Mouse (Mus musculus): ENCODE results near the gene Slc51b. TPM values are rescaled to one million over a fixed set of nuclear protein-coding genes. Genes with fewer than 3 reads are reported as not detected.

The Slc51b gene
- polyA plus RNA-seq, 1 experiment from 2014 or later = not detected

- no peaks in the 10 kb centered on the region for H3K9me3 ChIP-seq (ENCODE audit: control insufficient read depth, low read length)
- H3K4me1 ChIP-seq (ENCODE audit: control insufficient read depth, insufficient read depth, low read length) = no peaks in the 10 kb centered on the region
- peaks cover 82% of the 10 kb centered on the region for H3K36me3 ChIP-seq (ENCODE audit: control insufficient read depth, insufficient read depth, low read length)
- ATAC-seq (ENCODE audit: low read depth) (no peak), DNase-seq (ENCODE audit: low spot score) (no peak)
- H3K9ac ChIP-seq (ENCODE audit: low read depth, low read length) = no peak overlapping the region
- no peak overlapping the region for H3K4me3 ChIP-seq (ENCODE audit: low read depth, low read length)
- 93% methylated on average over 6 of the region's 6 CpGs for WGBS
- no peak overlapping the region for H3K27ac ChIP-seq (replicated peaks; ENCODE audit: low read depth, low read length)
- no peak overlapping the region for H3K4me2 ChIP-seq (ENCODE audit: low read depth, low read length)
- H3K27me3 ChIP-seq (replicated peaks; ENCODE audit: control insufficient read depth, insufficient read depth, low read length) = no peaks in the 10 kb centered on the region
These were observed 25.2 kb upstream of the Slc51b start for GRCm38 (mm10) chr9:65447951-65448350.

GRCm38 (mm10) chr9:65444692-65445091, 21.9 kb upstream of the Slc51b start:
- no peak for ATAC-seq (ENCODE audit: low read depth)

DNA sequence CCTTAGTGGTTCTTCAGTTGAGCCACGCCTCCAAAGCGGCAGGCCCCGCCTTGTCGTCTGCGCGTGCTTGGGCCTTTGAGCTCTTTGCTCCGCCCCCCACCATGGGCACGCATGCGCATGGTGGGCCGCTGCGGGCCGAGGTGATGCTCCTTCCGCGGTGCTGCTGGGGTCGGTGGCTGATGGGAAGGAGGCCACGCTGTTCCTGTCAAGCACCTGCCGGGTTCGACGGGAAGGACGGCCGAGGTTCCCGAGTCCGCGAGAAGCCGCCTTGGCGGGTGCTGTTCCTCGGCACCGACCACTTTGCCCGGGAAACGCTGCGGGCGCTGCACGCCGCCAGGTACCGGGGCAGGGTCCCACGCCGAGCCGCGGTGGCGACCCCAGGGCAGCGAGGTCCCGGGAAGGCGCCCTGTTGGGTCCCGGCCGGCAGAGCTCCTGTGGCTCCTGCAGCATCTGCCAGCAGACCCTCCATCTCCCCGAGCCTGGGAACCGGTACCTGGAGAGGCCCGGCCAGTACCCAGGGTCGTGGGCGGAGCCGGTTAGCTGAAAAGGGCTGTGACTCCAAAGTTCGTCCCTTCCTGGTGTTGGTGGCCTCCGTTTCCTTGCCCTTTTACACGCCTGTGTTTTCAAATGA, 13.0 kb upstream of the Slc51b start, which contains the start of gene Mtfmt:
TSS of gene Mtfmt (plus strand) at position 112 of the 631 bp plus-strand sequence.
- DNase-seq (ENCODE audit: low spot score) (peak; percentile 97), ATAC-seq (ENCODE audit: low read depth) (peak; percentile 96)
- Histone ChIP-seq H3K9ac (ENCODE audit: low read depth, low read length) (peak within 1 kb of the TSS; percentile 81), H3K4me3 (ENCODE audit: low read depth, low read length) (peak within 1 kb of the TSS; percentile 98), H3K27me3 (replicated peaks; ENCODE audit: control insufficient read depth, insufficient read depth, low read length) (no peaks in the 10 kb centered on the region), H3K4me2 (ENCODE audit: low read depth, low read length) (peak within 1 kb of the TSS; percentile 61), H3K27ac (replicated peaks; ENCODE audit: low read depth, low read length) (no peak within 1 kb of the TSS), H3K4me1 (ENCODE audit: control insufficient read depth, insufficient read depth, low read length) (peaks cover 4% of the 10 kb centered on the region), H3K9me3 (ENCODE audit: control insufficient read depth, low read length) (no peaks in the 10 kb centered on the region), H3K36me3 (ENCODE audit: control insufficient read depth, insufficient read depth, low read length) (peaks cover 24% of the 10 kb centered on the region)
- WGBS = under 1% methylated on average over 34 of the region's 54 CpGs

More at GRCm38 (mm10) chr9:65444692-65445091, 21.9 kb upstream of the Slc51b start:
- 91% methylated on average over 4 of the region's 4 CpGs for WGBS
- no peak overlapping the region for H3K4me2 ChIP-seq (ENCODE audit: low read depth, low read length)
- H3K9me3 ChIP-seq (ENCODE audit: control insufficient read depth, low read length) = no peaks in the 10 kb centered on the region
- no peak overlapping the region for H3K4me3 ChIP-seq (ENCODE audit: low read depth, low read length)
- H3K9ac ChIP-seq (ENCODE audit: low read depth, low read length) = no peak overlapping the region
- H3K4me1 ChIP-seq (ENCODE audit: control insufficient read depth, insufficient read depth, low read length) = no peaks in the 10 kb centered on the region
- no peaks in the 10 kb centered on the region for H3K27me3 ChIP-seq (replicated peaks; ENCODE audit: control insufficient read depth, insufficient read depth, low read length)
- DNase-seq (ENCODE audit: low spot score) = no peak
- H3K27ac ChIP-seq (replicated peaks; ENCODE audit: low read depth, low read length) = no peak overlapping the region
- peaks cover 77% of the 10 kb centered on the region for H3K36me3 ChIP-seq (ENCODE audit: control insufficient read depth, insufficient read depth, low read length)

- WGBS = 71% methylated on average over 4 of the region's 4 CpGs
- no peak for DNase-seq (ENCODE audit: low spot score)
- no peak overlapping the region for H3K4me2 ChIP-seq (ENCODE audit: low read depth, low read length)
- H3K27me3 ChIP-seq (replicated peaks; ENCODE audit: control insufficient read depth, insufficient read depth, low read length) = no peaks in the 10 kb centered on the region
- peak overlapping the region; percentile 98 for H3K4me3 ChIP-seq (ENCODE audit: low read depth, low read length)
- peaks cover 4% of the 10 kb centered on the region for H3K4me1 ChIP-seq (ENCODE audit: control insufficient read depth, insufficient read depth, low read length)
- H3K9ac ChIP-seq (ENCODE audit: low read depth, low read length) = no peak overlapping the region
- no peaks in the 10 kb centered on the region for H3K9me3 ChIP-seq (ENCODE audit: control insufficient read depth, low read length)
- H3K27ac ChIP-seq (replicated peaks; ENCODE audit: low read depth, low read length) = no peak overlapping the region
- ATAC-seq (ENCODE audit: low read depth) = no peak
- H3K36me3 ChIP-seq (ENCODE audit: control insufficient read depth, insufficient read depth, low read length) = peaks cover 18% of the 10 kb centered on the region
These were observed 12.5 kb upstream of the Slc51b start for GRCm38 (mm10) chr9:65435211-65435610.

- Histone ChIP-seq H3K4me2 (ENCODE audit: low read depth, low read length) (no peak overlapping the region), H3K36me3 (ENCODE audit: control insufficient read depth, insufficient read depth, low read length) (peaks cover 12% of the 10 kb centered on the region), H3K4me1 (ENCODE audit: control insufficient read depth, insufficient read depth, low read length) (peaks cover 4% of the 10 kb centered on the region), H3K9me3 (ENCODE audit: control insufficient read depth, low read length) (no peaks in the 10 kb centered on the region), H3K4me3 (ENCODE audit: low read depth, low read length) (no peak overlapping the region), H3K9ac (ENCODE audit: low read depth, low read length) (no peak overlapping the region), H3K27ac (replicated peaks; ENCODE audit: low read depth, low read length) (no peak overlapping the region), H3K27me3 (replicated peaks; ENCODE audit: control insufficient read depth, insufficient read depth, low read length) (no peaks in the 10 kb centered on the region)
- no peak for DNase-seq (ENCODE audit: low spot score)
- 58% methylated on average over 5 of the region's 5 CpGs for WGBS
- no peak for ATAC-seq (ENCODE audit: low read depth)
These were observed 11.4 kb upstream of the Slc51b start for GRCm38 (mm10) chr9:65434140-65434539.

DNA sequence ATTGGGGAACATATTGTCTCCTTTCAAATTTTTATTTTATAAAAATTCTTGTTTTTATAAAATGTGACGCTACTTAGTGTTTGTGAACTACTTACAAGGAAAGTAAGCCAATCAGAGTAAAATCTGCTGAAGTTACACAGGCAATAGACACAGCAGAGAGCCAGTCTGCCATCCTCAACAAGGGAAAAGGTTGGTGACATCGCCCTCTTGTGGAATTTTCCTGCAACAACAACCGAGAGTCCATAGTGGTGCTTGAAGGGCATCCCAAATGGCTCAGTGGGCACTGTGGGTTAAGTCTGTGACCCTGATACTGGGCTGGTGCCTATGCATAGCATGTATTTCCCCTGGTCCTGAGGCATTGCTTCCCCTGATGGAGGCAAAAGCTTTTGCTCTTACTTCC, 9.5 kb upstream of the Slc51b start:
- peaks cover 4% of the 10 kb centered on the region for H3K4me1 ChIP-seq (ENCODE audit: control insufficient read depth, insufficient read depth, low read length)
- WGBS = 1% methylated on average over 3 of the region's 3 CpGs
- DNase-seq (ENCODE audit: low spot score) (peak; percentile 69), ATAC-seq (ENCODE audit: low read depth) (no peak)
- H3K9ac ChIP-seq (ENCODE audit: low read depth, low read length) = no peak overlapping the region
- H3K27me3 ChIP-seq (replicated peaks; ENCODE audit: control insufficient read depth, insufficient read depth, low read length) = no peaks in the 10 kb centered on the region
- no peak overlapping the region for H3K4me3 ChIP-seq (ENCODE audit: low read depth, low read length)
- no peak overlapping the region for H3K4me2 ChIP-seq (ENCODE audit: low read depth, low read length)
- no peaks in the 10 kb centered on the region for H3K36me3 ChIP-seq (ENCODE audit: control insufficient read depth, insufficient read depth, low read length)
- H3K9me3 ChIP-seq (ENCODE audit: control insufficient read depth, low read length) = no peaks in the 10 kb centered on the region
- no peak overlapping the region for H3K27ac ChIP-seq (replicated peaks; ENCODE audit: low read depth, low read length)

DNA sequence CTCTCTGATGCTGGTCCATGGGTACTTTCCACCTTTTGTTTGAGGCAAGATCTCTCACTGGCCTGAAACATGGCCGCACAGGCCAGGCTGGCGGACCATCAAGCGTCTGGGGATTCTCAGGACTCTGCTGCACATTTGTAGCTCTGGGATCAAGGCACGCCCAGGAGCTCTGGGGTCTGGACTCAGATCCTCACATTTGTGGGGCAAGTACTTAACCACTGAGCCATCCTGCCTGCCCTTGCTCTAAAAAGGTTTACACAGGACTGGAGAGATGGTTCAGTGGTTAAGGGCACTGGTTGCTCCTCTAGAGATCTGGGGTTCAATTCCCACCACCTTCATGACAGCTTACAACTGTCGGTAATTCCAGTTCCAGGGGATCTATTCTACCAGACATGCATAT, 8.2 kb upstream of the Slc51b start:
- H3K36me3 ChIP-seq (ENCODE audit: control insufficient read depth, insufficient read depth, low read length) = no peaks in the 10 kb centered on the region
- no peak overlapping the region for H3K9ac ChIP-seq (ENCODE audit: low read depth, low read length)
- H3K27ac ChIP-seq (replicated peaks; ENCODE audit: low read depth, low read length) = no peak overlapping the region
- WGBS = 89% methylated on average over 5 of the region's 5 CpGs
- no peak overlapping the region for H3K4me2 ChIP-seq (ENCODE audit: low read depth, low read length)
- no peaks in the 10 kb centered on the region for H3K27me3 ChIP-seq (replicated peaks; ENCODE audit: control insufficient read depth, insufficient read depth, low read length)
- DNase-seq (ENCODE audit: low spot score) (no peak), ATAC-seq (ENCODE audit: low read depth) (no peak)
- no peak overlapping the region for H3K4me3 ChIP-seq (ENCODE audit: low read depth, low read length)
- H3K4me1 ChIP-seq (ENCODE audit: control insufficient read depth, insufficient read depth, low read length) = no peaks in the 10 kb centered on the region
- H3K9me3 ChIP-seq (ENCODE audit: control insufficient read depth, low read length) = no peaks in the 10 kb centered on the region

DNA sequence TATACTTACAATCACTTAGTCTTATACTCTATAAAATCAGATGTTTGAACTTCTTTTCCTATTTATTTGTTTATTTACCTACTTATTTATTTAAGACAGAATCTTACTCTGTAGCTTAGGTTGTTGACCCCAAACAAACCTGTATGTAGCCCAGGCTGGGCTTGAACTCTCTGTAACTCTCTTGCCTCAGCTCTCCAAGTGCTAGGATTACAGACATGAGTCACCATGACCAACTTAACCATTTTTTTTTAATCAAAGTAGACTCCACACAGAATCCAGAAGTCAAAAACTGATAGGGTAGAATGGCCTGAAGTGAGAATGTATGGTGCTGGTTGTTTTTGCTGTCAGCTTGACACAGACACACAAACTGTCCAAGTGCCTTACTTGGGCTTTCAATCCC, 7.6 kb upstream of the Slc51b start:
- Histone ChIP-seq H3K36me3 (ENCODE audit: control insufficient read depth, insufficient read depth, low read length) (no peaks in the 10 kb centered on the region), H3K4me1 (ENCODE audit: control insufficient read depth, insufficient read depth, low read length) (no peaks in the 10 kb centered on the region), H3K9me3 (ENCODE audit: control insufficient read depth, low read length) (no peaks in the 10 kb centered on the region), H3K4me3 (ENCODE audit: low read depth, low read length) (no peak overlapping the region), H3K27me3 (replicated peaks; ENCODE audit: control insufficient read depth, insufficient read depth, low read length) (no peaks in the 10 kb centered on the region), H3K27ac (replicated peaks; ENCODE audit: low read depth, low read length) (no peak overlapping the region), H3K9ac (ENCODE audit: low read depth, low read length) (no peak overlapping the region), H3K4me2 (ENCODE audit: low read depth, low read length) (no peak overlapping the region)
- DNase-seq (ENCODE audit: low spot score) = no peak
- no peak for ATAC-seq (ENCODE audit: low read depth)

DNA sequence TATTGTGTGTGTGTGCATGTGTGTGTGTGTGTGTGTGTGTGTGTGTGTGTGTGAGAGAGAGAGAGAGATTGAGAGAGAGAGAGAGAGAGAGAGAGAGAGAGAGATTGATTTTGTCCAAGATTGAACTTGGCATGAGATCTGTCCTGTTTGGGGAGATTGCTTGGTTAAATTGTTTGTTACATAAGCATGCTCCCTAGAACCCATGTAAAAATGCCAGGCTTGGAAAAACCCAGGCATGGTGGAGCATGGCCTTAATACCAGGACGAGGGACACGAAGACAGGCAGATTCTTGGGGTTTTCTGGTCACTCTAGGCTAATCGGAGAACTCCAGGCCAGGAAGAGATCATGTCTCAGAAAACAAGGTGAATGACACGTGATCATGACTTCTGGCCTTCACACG, 5.2 kb upstream of the Slc51b start:
- WGBS = 82% methylated on average over 5 of the region's 5 CpGs
- DNase-seq (ENCODE audit: low spot score) (no peak), ATAC-seq (ENCODE audit: low read depth) (no peak)
- Histone ChIP-seq H3K36me3 (ENCODE audit: control insufficient read depth, insufficient read depth, low read length) (no peaks in the 10 kb centered on the region), H3K4me1 (ENCODE audit: control insufficient read depth, insufficient read depth, low read length) (no peaks in the 10 kb centered on the region), H3K9ac (ENCODE audit: low read depth, low read length) (no peak overlapping the region), H3K27me3 (replicated peaks; ENCODE audit: control insufficient read depth, insufficient read depth, low read length) (no peaks in the 10 kb centered on the region), H3K4me2 (ENCODE audit: low read depth, low read length) (no peak overlapping the region), H3K27ac (replicated peaks; ENCODE audit: low read depth, low read length) (no peak overlapping the region), H3K4me3 (ENCODE audit: low read depth, low read length) (no peak overlapping the region), H3K9me3 (ENCODE audit: control insufficient read depth, low read length) (no peaks in the 10 kb centered on the region)
